8 mouse cellular contexts compared by ENCODE assay signal in genomic region chr19:41831101-41831570, GRCm38 (mm10). TPM values are rescaled to one million over a fixed set of nuclear protein-coding genes. Genes with fewer than 3 reads are reported as not detected.
A peak's percentile ranks its signal among the peaks of the same experiment; 100 is the strongest.
DNase-seq lines count a peak whose midpoint lies in the region; ATAC-seq and TF ChIP-seq lines count a peak whose summit lies in the region.

No protein-coding gene starts in this region.

- no peak for ATAC-seq in cerebellum, adult (ENCODE audit: insufficient number of reproducible peaks, low FRiP score, low TSS enrichment)
- ATAC-seq in heart, embryonic 14.5 days (ENCODE audit: insufficient number of reproducible peaks, insufficient read depth, low FRiP score, low read depth), result no peak
- no peak for ATAC-seq in midbrain, embryonic 12.5 days (ENCODE audit: low FRiP score, low read depth)

- peak; percentile 68 for DNase-seq in cerebellum, adult 11-12 months
- no peak for DNase-seq in CH12.LX (ENCODE audit: extremely low read depth)
- peak; percentile 68 for DNase-seq in cerebellum, adult 9-11 months
- peak; percentile 31 for DNase-seq in left cerebral cortex, postnatal 4 days
- no peak for DNase-seq in adipocyte (ENCODE audit: low spot score)

- H3K27me3 ChIP-seq in CH12.LX (replicated peaks), result peaks cover 55% of the 10 kb centered on the region
- H3K27me3 ChIP-seq in heart, embryonic 14.5 days (ENCODE audit: control insufficient read depth, insufficient read depth, low read length), result peaks cover 12% of the 10 kb centered on the region; the same call in 1 of the 2 replicates
- H3K27me3 ChIP-seq in midbrain, embryonic 12.5 days, result peaks cover 28% of the 10 kb centered on the region

- no peak overlapping the region for H3K9ac ChIP-seq in CH12.LX (ENCODE audit: insufficient read depth, low read depth)
- H3K9ac ChIP-seq in heart, embryonic 14.5 days (ENCODE audit: low read length), result peak overlapping the region; percentile 77
- peak overlapping the region; percentile 88 for H3K9ac ChIP-seq in midbrain, embryonic 12.5 days (replicated peaks)

- in situ Hi-C loops in CH12.LX (cut with MboI; ENCODE audit: low pct_ligation_motif_present, low pct_unique_long_range_greater_than_20kb, low sequenced_read_pairs), result no loop called here

- peaks cover 8% of the 10 kb centered on the region for H3K9me3 ChIP-seq in CH12.LX (replicated peaks; ENCODE audit: low read length)
- H3K9me3 ChIP-seq in heart, embryonic 14.5 days (ENCODE audit: control insufficient read depth, low read length), result no peaks in the 10 kb centered on the region
- H3K9me3 ChIP-seq in midbrain, embryonic 12.5 days, result no peaks in the 10 kb centered on the region

- WGBS in heart, embryonic 14.5 days, result 1% methylated on average over 18 of the region's 19 CpGs
- WGBS in midbrain, embryonic 12.5 days, result 1% methylated on average over 19 of the region's 19 CpGs

- H3K79me2 ChIP-seq in CH12.LX (replicated peaks; ENCODE audit: control insufficient read depth, extremely low read depth, insufficient read depth, poor library complexity, severe bottlenecking), result no peaks in the 10 kb centered on the region

- TF ChIP-seq CTCF in CH12.LX (conservative IDR thresholded peaks at IDR 0.05 in 1 of 2, IDR thresholded peaks at IDR 0.05 in 1 of 2; ENCODE audit: low read depth in 2 of 2, low read length in 2 of 2), result no peak

- no peak for TF ChIP-seq EP300 in CH12.LX (IDR thresholded peaks at IDR 0.05; ENCODE audit: low read length)

- H3K4me1 ChIP-seq in CH12.LX (ENCODE audit: control insufficient read depth in 1 of 2, insufficient read depth in 2 of 2), result peaks cover 3 to 8% of the 10 kb centered on the region in 2 experiments; a peak in 2 of 4 replicates
- H3K4me1 ChIP-seq in heart, embryonic 14.5 days (ENCODE audit: control insufficient read depth in 2 of 2, insufficient read depth in 2 of 2, low read length in 2 of 2), result peaks cover 11 to 20% of the 10 kb centered on the region in 2 experiments
- peaks cover 42% of the 10 kb centered on the region for H3K4me1 ChIP-seq in midbrain, embryonic 12.5 days

- intact Hi-C loops in left cerebral cortex, postnatal 4 days (cut with DNase I), result no loop called here

- no peak for TF ChIP-seq RAD21 in CH12.LX (IDR thresholded peaks at IDR 0.05; ENCODE audit: low read depth, low read length)

- no peak overlapping the region for H3K4me3 ChIP-seq in CH12.LX (replicated peaks in 1 of 3; ENCODE audit: low read depth in 2 of 3, low read length in 2 of 3, poor library complexity in 1 of 3)
- peak overlapping the region; percentile 73 to 74 for H3K4me3 ChIP-seq in heart, embryonic 14.5 days (ENCODE audit: control insufficient read depth in 1 of 2, insufficient read depth in 1 of 2, low read depth in 1 of 2, low read length in 2 of 2)
- H3K4me3 ChIP-seq in midbrain, embryonic 12.5 days, result peak overlapping the region; percentile 79

- H3K4me2 ChIP-seq in CH12.LX (ENCODE audit: insufficient read depth, low read depth, poor library complexity, severe bottlenecking), result peak overlapping the region; percentile 76
- peak overlapping the region; percentile 97 for H3K4me2 ChIP-seq in heart, embryonic 14.5 days (ENCODE audit: low read length)
- H3K4me2 ChIP-seq in midbrain, embryonic 12.5 days (replicated peaks), result peak overlapping the region; percentile 98

- H3K36me3 ChIP-seq in CH12.LX (replicated peaks in 1 of 2; ENCODE audit: control insufficient read depth in 1 of 2, insufficient read depth in 1 of 2, low read length in 1 of 2), result no peaks in the 10 kb centered on the region
- H3K36me3 ChIP-seq in heart, embryonic 14.5 days (ENCODE audit: control insufficient read depth, insufficient read depth, low read length), result no peaks in the 10 kb centered on the region
- no peaks in the 10 kb centered on the region for H3K36me3 ChIP-seq in midbrain, embryonic 12.5 days

- no peak for TF ChIP-seq POLR2A in CH12.LX (IDR thresholded peaks at IDR 0.05; ENCODE audit: low read depth, low read length)

- no peak overlapping the region for H3K27ac ChIP-seq in CH12.LX (ENCODE audit: insufficient read depth, low read depth)
- H3K27ac ChIP-seq in heart, embryonic 14.5 days (replicated peaks in 1 of 2; ENCODE audit: control insufficient read depth in 1 of 2, insufficient read depth in 1 of 2, low read depth in 2 of 2, low read length in 2 of 2), result no peak overlapping the region
- peak overlapping the region; percentile 92; the same call in 1 of the 2 replicates for H3K27ac ChIP-seq in midbrain, embryonic 12.5 days (replicated peaks)

- dilution Hi-C loops in CH12.LX (cut with MboI; ENCODE audit: extremely low pct_ligation_motif_present, extremely low pct_unique_long_range_greater_than_20kb, low sequenced_read_pairs), result no loop called here

TF ChIP-seq in CH12.LX, 34 proteins besides CTCF, POLR2A, EP300 and RAD21:
- peak; percentile 65 for TF ChIP-seq ZNF384 (IDR thresholded peaks at IDR 0.05; ENCODE audit: low read depth, low read length)
- no peak for TF ChIP-seq JUN (IDR thresholded peaks at IDR 0.05; ENCODE audit: insufficient read depth, low read depth, low read length)

RNA-seq across cellular contexts. Expression of gene Frat1, which starts 1.4 kb away (rescaled TPM):
- total RNA-seq in CH12.LX (2012; rRNA removed), result 0.80 and 2.0 TPM in 2 replicates
- 0.70 and 0.96 TPM in 2 replicates for total RNA-seq in CH12.LX (2014; rRNA removed)
- 0.64 and 0.94 TPM in 2 replicates for polyA plus RNA-seq in CH12.LX (2012; ENCODE audit: insufficient read length, low read depth)
- polyA plus RNA-seq in heart, embryonic 14.5 days (2014; fragmentation: Nextera tagmentation; extraction: Ambion mirVana), result 2.4 and 2.6 TPM in 2 replicates
- total RNA-seq in left cerebral cortex, postnatal 4 days (2021), result 10 to 100 TPM; 20.4 to 21.7 TPM
- 15.5 and 18.6 TPM in 2 replicates for polyA plus RNA-seq in midbrain, embryonic 12.5 days (2016; fragmentation: Nextera tagmentation; extraction: Ambion mirVana)

RNA-seq across cellular contexts. Expression of gene Frat2, which starts 16.8 kb away (rescaled TPM):
- total RNA-seq in CH12.LX (2012; rRNA removed) (0.67 and 1.0 TPM in 2 replicates), CH12.LX (2014; rRNA removed) (0.55 and 0.68 TPM in 2 replicates)
- polyA plus RNA-seq in CH12.LX (2012; ENCODE audit: insufficient read length, low read depth), result 1.2 and 1.3 TPM in 2 replicates
- polyA plus RNA-seq in heart, embryonic 14.5 days (2014; fragmentation: Nextera tagmentation; extraction: Ambion mirVana), result 1.2 and 2.0 TPM in 2 replicates
- total RNA-seq in left cerebral cortex, postnatal 4 days (2021), result 10 to 100 TPM; 13.3 to 14.1 TPM
- polyA plus RNA-seq in midbrain, embryonic 12.5 days (2016; fragmentation: Nextera tagmentation; extraction: Ambion mirVana), result 15.1 and 15.8 TPM in 2 replicates

RNA-seq across cellular contexts. Expression of gene Arhgap19, which starts 29.3 kb away (rescaled TPM):
- 20.4 TPM in 2 replicates for total RNA-seq in CH12.LX (2012; rRNA removed)
- total RNA-seq in CH12.LX (2014; rRNA removed), result 36.8 and 37.9 TPM in 2 replicates
- 27.8 and 30.1 TPM in 2 replicates for polyA plus RNA-seq in CH12.LX (2012; ENCODE audit: insufficient read length, low read depth)
- 13.9 and 14.2 TPM in 2 replicates for polyA plus RNA-seq in heart, embryonic 14.5 days (2014; fragmentation: Nextera tagmentation; extraction: Ambion mirVana)
- total RNA-seq in left cerebral cortex, postnatal 4 days (2021), result 1 to 10 TPM; 4.2 to 4.3 TPM
- polyA plus RNA-seq in midbrain, embryonic 12.5 days (2016; fragmentation: Nextera tagmentation; extraction: Ambion mirVana), result 27.8 and 29.5 TPM in 2 replicates

Comparison
In these comparisons a context has a peak if more than half of its experiments do, and no peak if none do; other contexts are left out.
1. DNase-seq: peak in cerebellum, adult 11-12 months (single experiment), cerebellum, adult 9-11 months (single experiment) and left cerebral cortex, postnatal 4 days (single experiment); none in CH12.LX (single experiment) and adipocyte (single experiment).
2. H3K4me3 ChIP-seq: peak in heart, embryonic 14.5 days (2 of 2) and midbrain, embryonic 12.5 days (single experiment); none in CH12.LX (0 of 3).
3. Peak in every context shown above with its lines, with median percentiles within 50 percentile points of each other: H3K4me2 ChIP-seq.